Mouse (Mus musculus): ENCODE results near the gene Adprh.

Gene Adprh

DNA sequence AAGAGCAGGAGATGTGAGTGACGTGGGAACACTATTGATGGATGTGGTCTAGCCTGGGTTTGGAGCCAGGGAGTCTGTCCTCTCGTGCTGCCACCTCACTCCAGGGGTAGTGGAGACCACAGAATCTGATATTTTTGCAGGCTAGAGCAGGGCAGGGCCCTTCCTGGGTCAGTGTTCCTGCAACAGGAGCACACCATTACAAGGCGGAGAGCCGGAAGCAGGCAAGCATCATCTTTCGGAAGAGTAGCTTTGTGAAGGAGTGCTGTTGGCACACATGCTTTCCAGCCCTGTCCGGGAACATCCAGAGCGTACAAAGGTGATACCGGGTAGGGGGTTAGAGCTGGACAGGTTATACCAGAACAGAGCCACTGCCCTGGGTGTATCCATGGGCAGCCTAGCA lies 19.0 kb downstream of the Adprh start:
- POLR2A ChIA-PET = interaction anchor here in 3 of 4 experiments (0.6 to 3.8 kb wide), 25 partner anchors 9 to 170 kb away, joined by 3 to 39 read pairs (median 4); partner anchors contain the start of genes Adprh (in 2 of the 3), Maats1 (in 1 of the 3) and Popdc2 (in 1 of the 3)
- CTCF ChIA-PET = interaction anchor here in 2 of 4 experiments (0.6 to 1.2 kb wide), 2 partner anchors 87 to 280 kb away, joined by 3 read pairs; partner anchors contain the start of genes Arhgap31 (in 1 of the 2), Cox17 (in 1 of the 2) and Gm21987 (in 1 of the 2)

DNA sequence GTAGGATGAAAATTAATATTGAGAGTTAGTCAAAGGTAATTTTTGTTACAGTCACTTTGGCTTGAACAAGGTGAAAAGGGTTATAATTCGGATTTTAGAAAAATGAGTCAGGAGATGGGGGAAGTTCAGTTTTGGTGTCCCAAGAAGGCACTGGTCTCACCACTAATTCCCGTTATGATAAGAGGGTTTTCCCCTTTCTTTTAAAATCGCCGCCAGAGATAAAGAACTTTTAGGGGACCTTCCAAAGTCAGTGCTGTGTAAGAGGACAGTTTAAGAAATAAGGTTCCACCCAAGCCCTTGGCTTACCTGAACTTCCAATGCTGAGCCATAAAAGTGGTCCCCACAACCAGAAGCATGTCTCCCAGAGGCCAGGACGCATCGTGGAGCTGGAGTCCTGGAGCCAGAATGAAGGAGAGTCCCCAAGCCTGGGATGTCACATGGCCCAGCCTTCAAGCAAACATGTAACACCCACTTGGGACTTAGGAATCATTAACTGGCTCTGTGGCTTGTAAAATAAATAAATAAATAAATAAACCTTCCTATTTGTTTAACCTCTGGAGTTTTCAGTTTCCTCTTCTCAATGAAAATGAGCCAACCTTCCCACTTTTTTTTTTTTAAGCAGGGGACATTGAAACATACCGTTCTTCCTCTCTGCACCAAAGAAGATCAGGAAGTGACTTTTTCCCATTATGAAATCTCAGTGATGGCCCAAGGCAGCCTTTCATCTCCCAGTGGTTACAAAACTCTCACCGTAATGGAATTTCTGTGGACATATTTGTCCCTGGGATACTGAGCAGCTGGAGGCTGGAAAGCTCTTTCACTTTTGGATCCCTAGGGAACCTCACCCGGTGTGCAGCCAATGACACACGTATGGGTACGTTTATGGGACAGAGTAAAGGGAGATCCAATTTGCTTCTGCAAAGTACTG lies 19.7 kb downstream of the Adprh start, which contains the start of gene Pla1a:
Gene Pla1a, minus strand, starts transcription at position 648 of the 928 bp plus-strand sequence.
- ChIA-PET CTCF (interaction anchor here in 2 of 4 experiments (0.6 to 1.2 kb wide), 2 partner anchors 86 to 280 kb away, joined by 3 read pairs; partner anchors contain the start of genes Arhgap31 (in 1 of the 2), Cox17 (in 1 of the 2) and Gm21987 (in 1 of the 2)), POLR2A (interaction anchor here in 3 of 4 experiments (0.6 to 3.8 kb wide), 31 partner anchors 9 to 171 kb away, joined by 3 to 39 read pairs (median 4); partner anchors contain the start of genes Adprh (in 2 of the 3), Maats1 (in 1 of the 3) and Popdc2 (in 1 of the 3))

DNA sequence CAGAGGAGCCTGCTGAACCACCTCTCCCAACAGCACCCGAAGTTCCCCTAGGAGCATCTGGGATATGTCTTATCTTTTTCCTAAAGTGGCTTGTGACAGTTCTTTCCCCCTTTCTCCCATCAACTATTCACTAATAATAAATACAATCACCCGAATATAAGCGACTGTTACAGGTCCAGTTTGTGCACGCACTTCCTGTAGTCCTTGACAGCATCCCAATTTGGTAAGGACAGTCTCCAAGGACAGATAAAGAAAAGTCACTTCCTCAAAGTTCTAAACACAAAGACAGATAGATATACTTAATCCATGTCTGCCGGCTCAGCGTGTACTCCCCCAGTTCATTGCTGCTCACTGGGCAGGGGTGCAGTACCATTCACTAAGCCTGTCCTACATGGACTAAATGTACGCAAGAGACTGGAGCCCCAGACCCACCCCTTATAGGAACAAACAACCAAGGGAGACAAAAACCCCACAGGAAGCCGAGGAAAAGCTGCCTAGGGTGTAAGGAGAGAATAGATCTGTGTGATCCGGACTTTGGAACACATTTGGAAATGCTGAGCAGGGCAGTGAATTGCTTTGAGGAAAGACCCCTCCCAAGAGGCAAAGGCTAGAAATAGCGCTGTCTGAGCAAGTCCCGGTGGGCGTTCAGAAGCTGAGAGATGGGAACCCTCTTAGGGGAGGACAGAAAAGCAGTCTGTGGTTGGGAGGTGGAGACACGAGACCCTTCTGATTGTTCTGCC lies 20.9 kb downstream of the Adprh start:
- ChIA-PET CTCF (interaction anchor here in 1 of 4 experiments (0.6 kb wide), 1 partner anchor 22 kb away, joined by 5 read pairs; no protein-coding TSS in a partner anchor), POLR2A (interaction anchor here in 3 of 4 experiments (0.7 to 5.6 kb wide), 19 partner anchors 9 to 98 kb away, joined by 3 to 41 read pairs (median 4); partner anchors contain the start of gene Adprh (in 1 of the 3))

GRCm38 (mm10) chr16:38425799-38426198 lies 26.7 kb downstream of the Adprh start:
- CTCF ChIA-PET = no interaction called here
- POLR2A ChIA-PET = interaction anchor here in 2 of 4 experiments (0.6 to 5.6 kb wide), 2 partner anchors 10 to 109 kb away, joined by 3 to 41 read pairs; no protein-coding TSS in a partner anchor

DNA sequence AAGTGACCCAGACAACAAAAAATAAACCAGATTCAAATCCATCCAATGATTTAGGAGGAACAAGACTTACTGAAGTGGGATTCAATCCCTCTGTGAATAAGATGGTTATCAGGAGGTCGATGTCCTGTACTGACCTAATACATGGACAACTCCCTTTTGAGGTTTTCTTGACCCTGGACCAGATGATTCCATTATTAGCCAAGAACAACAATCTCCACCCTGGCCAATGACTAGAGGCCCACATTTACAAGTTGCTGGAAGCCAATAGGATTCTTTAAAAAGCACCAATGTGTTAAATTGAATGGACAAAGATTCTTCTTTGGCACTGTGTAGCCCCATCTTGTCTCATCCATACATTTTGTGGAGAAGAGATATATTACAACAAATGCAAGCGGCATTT lies 27.1 kb downstream of the Adprh start:
- ChIA-PET CTCF (no interaction called here), POLR2A (interaction anchor here in 2 of 4 experiments (0.6 to 2.9 kb wide), 6 partner anchors 8 to 337 kb away, joined by 3 to 12 read pairs (median 4); partner anchors contain the start of genes Gsk3b (in 1 of the 2) and Pla1a (in 1 of the 2))

DNA sequence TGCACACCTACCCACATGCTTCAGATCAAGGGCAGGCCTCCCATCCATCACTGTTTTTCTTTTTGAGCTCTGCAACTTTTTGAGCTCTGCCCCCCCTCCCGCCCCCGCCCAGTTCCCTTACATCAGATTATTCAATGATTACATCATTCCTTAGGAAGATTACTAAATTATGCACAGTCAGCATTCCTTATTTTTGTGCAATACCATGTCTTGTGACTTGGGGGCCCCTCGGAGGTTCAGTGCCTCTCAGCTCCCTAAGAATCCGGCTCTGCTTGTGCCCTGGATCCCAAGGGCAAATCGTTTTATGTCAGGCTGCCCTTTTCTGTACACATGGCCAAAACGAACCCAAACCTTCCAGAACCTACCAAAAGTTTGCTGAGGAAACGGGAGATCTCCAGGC lies 37.5 kb downstream of the Adprh start:
- POLR2A ChIA-PET = interaction anchor here in 3 of 4 experiments (0.6 to 3.8 kb wide), 34 partner anchors 8 to 86 kb away, joined by 3 to 41 read pairs (median 4); partner anchors contain the start of genes Pla1a (in 2 of the 3) and Adprh (in 1 of the 3)
- CTCF ChIA-PET = interaction anchor here in 1 of 4 experiments (1.4 kb wide), 1 partner anchor 15 kb away, joined by 3 read pairs; no protein-coding TSS in a partner anchor

DNA sequence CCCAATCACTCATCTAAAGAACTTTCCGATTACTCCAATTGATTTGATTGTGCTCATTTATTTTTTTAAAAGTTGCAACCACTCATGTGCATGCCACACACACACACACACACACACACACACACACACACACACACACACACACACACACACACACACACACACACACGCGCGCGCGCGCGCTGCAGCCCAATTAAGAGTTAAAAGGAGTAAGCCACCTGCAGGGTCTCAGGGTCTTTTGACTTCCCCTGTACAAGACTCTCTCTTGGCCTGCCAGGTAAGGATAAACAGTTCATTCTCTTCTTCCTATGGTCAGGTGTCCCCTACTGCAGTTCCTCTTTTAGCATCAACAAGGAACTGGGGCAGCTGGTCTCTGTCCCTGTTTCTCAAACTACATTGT lies 44.1 kb downstream of the Adprh start:
- ChIA-PET POLR2A (interaction anchor here in 3 of 4 experiments (0.9 to 6.7 kb wide), 25 partner anchors 8 to 320 kb away, joined by 3 to 104 read pairs (median 11); partner anchors contain the start of genes Adprh (in 2 of the 3), Gsk3b (in 1 of the 3), Pla1a (in 1 of the 3) and Tmem39a (in 1 of the 3)), CTCF (interaction anchor here in 1 of 4 experiments (0.7 kb wide), 1 partner anchor 37 kb away, joined by 6 read pairs; no protein-coding TSS in a partner anchor)

- ChIA-PET POLR2A (interaction anchor here (0.6 to 6.7 kb wide), 63 partner anchors 7 to 319 kb away, joined by 3 to 104 read pairs (median 4); partner anchors contain the start of genes Adprh (in 2 of the 4), Pla1a (in 2 of the 4), Cd80 (in 1 of the 4) and Gsk3b (in 1 of the 4)), CTCF (interaction anchor here in 3 of 4 experiments (0.6 to 1.4 kb wide), 5 partner anchors 13 to 134 kb away, joined by 3 to 6 read pairs (median 4); no protein-coding TSS in a partner anchor)
Measured at GRCm38 (mm10) chr16:38407584-38407983, 44.9 kb downstream of the Adprh start.

DNA sequence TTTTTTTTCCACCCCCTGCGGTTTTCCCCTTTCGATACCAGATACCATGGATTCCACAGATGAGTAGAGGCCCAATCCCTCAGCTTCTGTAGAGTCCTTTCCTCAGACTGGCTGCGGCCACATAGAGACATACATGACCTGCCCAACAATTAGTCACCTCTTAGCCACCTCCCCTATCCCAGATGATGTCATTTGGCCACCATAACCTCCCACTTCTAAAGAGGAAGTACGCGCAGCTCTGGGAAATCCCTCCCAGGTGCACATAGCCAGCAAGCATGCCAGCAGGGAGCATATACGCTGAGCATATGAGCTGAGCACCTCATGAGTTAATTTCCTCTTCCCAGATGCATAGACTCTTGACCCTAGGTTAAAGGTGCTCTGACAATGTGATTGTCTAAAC lies 45.8 kb downstream of the Adprh start:
- CTCF ChIA-PET = interaction anchor here (0.6 to 1.4 kb wide), 5 partner anchors 12 to 493 kb away, joined by 3 to 5 read pairs (median 3); no protein-coding TSS in a partner anchor

GRCm38 (mm10) chr16:38406293-38406692 lies 46.2 kb downstream of the Adprh start:
- POLR2A ChIA-PET = interaction anchor here in 3 of 4 experiments (0.7 to 6.7 kb wide), 52 partner anchors 9 to 318 kb away, joined by 3 to 104 read pairs (median 6); partner anchors contain the start of genes Adprh (in 3 of the 3), Cox17 (in 2 of the 3), Gm21987 (in 2 of the 3) and Maats1 (in 2 of the 3)
- CTCF ChIA-PET = interaction anchor here in 2 of 4 experiments (0.6 to 1.4 kb wide), 2 partner anchors 61 to 77 kb away, joined by 3 read pairs; no protein-coding TSS in a partner anchor

More for the DNA sequence above, 45.8 kb downstream of the Adprh start:
- POLR2A ChIA-PET = interaction anchor here (0.5 to 6.7 kb wide), 66 partner anchors 8 to 318 kb away, joined by 3 to 104 read pairs (median 5); partner anchors contain the start of genes Adprh (in 3 of the 4), Cox17 (in 2 of the 4), Gm21987 (in 2 of the 4) and Maats1 (in 2 of the 4)

DNA sequence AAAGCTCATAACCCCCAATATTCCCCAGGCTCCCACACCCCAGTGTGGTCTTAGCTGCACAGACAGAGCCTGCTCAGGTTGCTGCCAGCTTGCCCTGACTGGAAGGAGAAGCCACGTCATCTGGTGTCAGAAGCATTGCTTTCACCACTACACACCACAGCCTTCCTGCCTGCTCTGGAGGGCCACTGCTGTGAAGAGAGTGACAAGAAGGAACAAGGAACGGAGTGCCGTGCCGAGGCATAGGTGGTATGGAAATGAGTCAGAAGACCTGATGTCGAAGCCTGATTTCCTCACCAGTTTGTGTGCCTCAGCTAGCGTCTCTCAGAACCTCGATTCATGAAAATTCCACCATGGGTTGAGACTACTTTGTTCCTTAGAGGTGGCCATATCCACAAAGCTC lies 48.9 kb downstream of the Adprh start:
- POLR2A ChIA-PET = interaction anchor here in 2 of 4 experiments (0.5 to 6.7 kb wide), 9 partner anchors 8 to 450 kb away, joined by 3 to 104 read pairs (median 3); no protein-coding TSS in a partner anchor

DNA sequence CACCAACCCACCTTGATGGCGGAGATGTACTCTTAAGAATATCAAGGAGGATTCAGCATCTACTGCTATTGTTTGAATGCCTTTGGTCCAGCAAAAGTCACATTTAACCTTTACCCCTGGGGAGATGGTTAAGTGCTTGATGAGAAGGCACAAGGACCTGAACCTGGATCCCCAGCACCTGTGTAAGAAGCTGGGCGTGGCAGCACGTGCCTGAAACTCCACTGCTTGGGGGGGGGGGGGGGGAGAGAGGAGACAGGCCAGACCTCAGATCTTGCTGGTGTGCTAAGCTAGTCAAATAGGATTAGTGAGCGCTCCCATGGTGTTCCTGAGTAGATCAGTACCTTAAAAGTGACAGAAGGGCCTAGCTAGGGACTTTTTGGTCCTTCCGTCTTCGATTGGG lies 51.0 kb downstream of the Adprh start:
- ChIA-PET CTCF (no interaction called here), POLR2A (interaction anchor here in 2 of 4 experiments (0.6 to 1.5 kb wide), 7 partner anchors 9 to 157 kb away, joined by 3 to 7 read pairs (median 4); partner anchors contain the start of gene Tmem39a (in 1 of the 2))

More for the DNA sequence above, 48.9 kb downstream of the Adprh start:
- CTCF ChIA-PET = no interaction called here

DNA sequence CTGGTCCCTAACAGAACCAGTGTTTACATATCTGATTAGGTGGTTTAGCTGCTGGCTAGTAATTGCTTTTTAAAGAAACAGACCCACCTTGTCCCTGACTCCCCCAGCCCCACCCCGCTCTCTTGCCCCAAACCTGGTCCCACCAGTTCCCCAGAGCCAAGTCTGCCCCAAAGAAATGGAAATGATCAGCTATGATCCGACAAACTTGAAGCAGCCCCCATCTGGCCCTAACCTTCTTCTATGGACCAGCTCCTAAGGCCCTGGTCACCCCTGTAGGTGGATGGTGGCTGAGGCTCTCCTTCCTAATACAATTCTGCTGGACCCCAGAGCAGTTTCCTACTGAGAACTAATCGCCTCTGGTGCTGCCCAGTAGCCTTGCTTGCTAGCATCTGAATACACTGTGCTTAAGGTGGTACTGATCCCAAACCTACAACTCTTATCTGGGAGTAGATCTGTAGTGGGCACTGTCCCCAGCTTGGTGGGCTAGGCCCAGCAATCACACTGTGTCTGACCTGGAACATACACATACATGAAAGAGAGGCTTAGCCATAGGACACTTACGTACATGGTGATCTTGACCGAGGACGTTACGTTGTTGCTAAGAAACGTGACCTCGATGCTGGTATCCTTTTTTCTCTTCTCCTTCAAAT lies 52.1 kb downstream of the Adprh start:
- CTCF ChIA-PET = interaction anchor here in 1 of 4 experiments (1.3 kb wide), 1 partner anchor 14 kb away, joined by 3 read pairs; no protein-coding TSS in a partner anchor
- POLR2A ChIA-PET = interaction anchor here in 3 of 4 experiments (0.5 to 10.5 kb wide), 27 partner anchors 9 to 311 kb away, joined by 3 to 58 read pairs (median 4); partner anchors contain the start of genes Timmdc1 (in 2 of the 3), Adprh (in 1 of the 3), Cox17 (in 1 of the 3) and Gm21987 (in 1 of the 3)

- ChIA-PET POLR2A (interaction anchor here (0.5 to 10.5 kb wide), 31 partner anchors 6 to 311 kb away, joined by 3 to 97 read pairs (median 4); partner anchors contain the start of genes Timmdc1 (in 2 of the 4), Adprh (in 1 of the 4), Cox17 (in 1 of the 4) and Gm21987 (in 1 of the 4)), CTCF (interaction anchor here in 1 of 4 experiments (1.3 kb wide), 1 partner anchor 15 kb away, joined by 3 read pairs; no protein-coding TSS in a partner anchor)
Measured at GRCm38 (mm10) chr16:38399531-38400231, 52.8 kb downstream of the Adprh start.

GRCm38 (mm10) chr16:38399076-38399475 lies 53.4 kb downstream of the Adprh start:
- ChIA-PET CTCF (no interaction called here), POLR2A (interaction anchor here in 2 of 4 experiments (0.6 to 10.5 kb wide), 20 partner anchors 7 to 1467 kb away, joined by 3 to 97 read pairs (median 6); partner anchors contain the start of genes Cd80 (in 1 of the 2), Cox17 (in 1 of the 2), Gm21987 (in 1 of the 2) and Timmdc1 (in 1 of the 2))

Data from embryonic stem cell, embryonic (primary cell).